Mouse (Mus musculus): Measurements from ENCODE around the gene Nufip2.
"Not testable (repeated sequence)": the region's sequence is repeated elsewhere in the genome, so short reads cannot be mapped to it uniquely, and the experiment has no call there.

The Nufip2 gene

GRCm38 (mm10) chr11:77685383-77686265, at the start of gene Nufip2:
Gene Nufip2 (plus strand): TSS chr11:77686155.
- DNase-seq (ENCODE audit: low spot score), result peak; percentile 95

GRCm38 (mm10) chr11:77641390-77641789, 44.6 kb upstream of the Nufip2 start:
- no peak for DNase-seq (ENCODE audit: low spot score)

GRCm38 (mm10) chr11:77645481-77645880, 40.5 kb upstream of the Nufip2 start:
- no peak for DNase-seq (ENCODE audit: low spot score)

- DNase-seq (ENCODE audit: low spot score), result no peak
Measured at GRCm38 (mm10) chr11:77648878-77649277, 37.1 kb upstream of the Nufip2 start.

GRCm38 (mm10) chr11:77652484-77652883, 33.5 kb upstream of the Nufip2 start:
- no peak for DNase-seq (ENCODE audit: low spot score)

GRCm38 (mm10) chr11:77653406-77654190, 32.4 kb upstream of the Nufip2 start:
- not testable (repeated sequence) for DNase-seq (ENCODE audit: low spot score)

- no peak for DNase-seq (ENCODE audit: low spot score)
Measured at GRCm38 (mm10) chr11:77659986-77660385, 26.0 kb upstream of the Nufip2 start.

- no peak for DNase-seq (ENCODE audit: low spot score)
Measured at GRCm38 (mm10) chr11:77663639-77664038, 22.3 kb upstream of the Nufip2 start.

- no peak for DNase-seq (ENCODE audit: low spot score)
Measured at GRCm38 (mm10) chr11:77664046-77664445, 21.9 kb upstream of the Nufip2 start.

- DNase-seq (ENCODE audit: low spot score), result not testable (repeated sequence)
Measured at GRCm38 (mm10) chr11:77665384-77665783, 20.6 kb upstream of the Nufip2 start.

- DNase-seq (ENCODE audit: low spot score), result not testable (repeated sequence)
Measured at GRCm38 (mm10) chr11:77666766-77667165, 19.2 kb upstream of the Nufip2 start.

- no peak for DNase-seq (ENCODE audit: low spot score)
Measured at GRCm38 (mm10) chr11:77672746-77673145, 13.2 kb upstream of the Nufip2 start.

GRCm38 (mm10) chr11:77673428-77673991, 12.4 kb upstream of the Nufip2 start:
- no peak for DNase-seq (ENCODE audit: low spot score)

GRCm38 (mm10) chr11:77680018-77680417, 5.9 kb upstream of the Nufip2 start:
- DNase-seq (ENCODE audit: low spot score), result no peak

GRCm38 (mm10) chr11:77684896-77685295, 1.1 kb upstream of the Nufip2 start:
- no peak for DNase-seq (ENCODE audit: low spot score)

- DNase-seq (ENCODE audit: low spot score), result peak; percentile 33
Measured at GRCm38 (mm10) chr11:77686346-77686840, 438 bp downstream of the Nufip2 start.

- peak; percentile 62 for DNase-seq (ENCODE audit: low spot score)
Measured at GRCm38 (mm10) chr11:77686841-77687540, 1.0 kb downstream of the Nufip2 start.

GRCm38 (mm10) chr11:77687541-77688131, 1.7 kb downstream of the Nufip2 start:
- peak; percentile 42 for DNase-seq (ENCODE audit: low spot score)

- DNase-seq (ENCODE audit: low spot score), result no peak
Measured at GRCm38 (mm10) chr11:77693026-77693425, 7.1 kb downstream of the Nufip2 start.

- no peak for DNase-seq (ENCODE audit: low spot score)
Measured at GRCm38 (mm10) chr11:77697232-77697631, 11.3 kb downstream of the Nufip2 start.

- DNase-seq (ENCODE audit: low spot score), result no peak
Measured at GRCm38 (mm10) chr11:77705920-77706319, 20.0 kb downstream of the Nufip2 start.

Measured in urinary bladder, postnatal 25 days (tissue).